Mouse (Mus musculus) forebrain, embryonic 16.5 days (tissue): Measurements from ENCODE around the gene Odc1. TPM values are rescaled to one million over a fixed set of nuclear protein-coding genes. Genes with fewer than 3 reads are reported as not detected.
A peak's percentile ranks its signal among the peaks of the same experiment; 100 is the strongest.

Source experiments
- ATAC-seq: fragments of 200-750 bp; cut with Nextera tagmentation; 2 replicates; pipeline ENCODE4 v1.8.0; 2017; ENCODE audit warnings: mild to moderate bottlenecking, moderate library complexity
- H3K27ac ChIP-seq: fragments of 300-500 bp; sonication (generic); 2 replicates; pipeline ENCODE4 v1.5.1; 2014; ENCODE audit warnings: low read length, control low read depth
- H3K27me3 ChIP-seq: fragments of 300-500 bp; sonication (generic); replicated peaks from 2 replicates; pipeline ENCODE4 v1.6.1; 2014; ENCODE audit warnings: low read length; ENCODE audit not compliant: control insufficient read depth, insufficient read depth
- H3K36me3 ChIP-seq: fragments of 300-500 bp; sonication (generic); 2 replicates; pipeline ENCODE4 v1.6.1; 2014; ENCODE audit not compliant: control insufficient read depth, insufficient read depth
- H3K4me1 ChIP-seq: fragments of 300-500 bp; sonication (generic); replicated peaks from 2 replicates; pipeline ENCODE4 v1.6.1; 2014; ENCODE audit warnings: low read length; ENCODE audit not compliant: control insufficient read depth, insufficient read depth
- H3K4me2 ChIP-seq: fragments of 300-500 bp; sonication (generic); 2 replicates; pipeline ENCODE4 v1.6.1; 2014; ENCODE audit warnings: mild to moderate bottlenecking, low read length, control low read depth
- H3K4me3 ChIP-seq: fragments of 300-500 bp; sonication (generic); replicated peaks from 2 replicates; pipeline ENCODE4 v1.5.1; 2014; ENCODE audit warnings: mild to moderate bottlenecking, low read length, control low read depth
- H3K9ac ChIP-seq: fragments of 300-500 bp; sonication (generic); replicated peaks from 2 replicates; pipeline ENCODE4 v1.6.1; 2014; ENCODE audit warnings: low read depth, low read length, control low read depth
- H3K9me3 ChIP-seq: fragments of 300-500 bp; sonication (generic); 2 replicates; pipeline ENCODE4 v1.6.1; 2016; ENCODE audit warnings: low read length; ENCODE audit not compliant: control insufficient read depth
- WGBS: fragments of 180-500 bp; shearing (Covaris S2); extraction: QIAGEN DNeasy Blood & Tissue Kit; methylation state at CpG from one replicate; pipeline ENCODE4 v1.1.7; 2014; 5-methylcytosine and 5-hydroxymethylcytosine counted together
- polyA plus RNA-seq: library from polyadenylated mRNA; unstranded; fragments of >200 nt; fragmentation: Nextera tagmentation; extraction: Ambion mirVana; gene quantifications from 2 replicates; pipeline ENCODE4 v1.2.1, GENCODE M21; 2015

Gene Odc1
- polyA plus RNA-seq, 1 experiment from 2014 or later: 217 TPM

DNA sequence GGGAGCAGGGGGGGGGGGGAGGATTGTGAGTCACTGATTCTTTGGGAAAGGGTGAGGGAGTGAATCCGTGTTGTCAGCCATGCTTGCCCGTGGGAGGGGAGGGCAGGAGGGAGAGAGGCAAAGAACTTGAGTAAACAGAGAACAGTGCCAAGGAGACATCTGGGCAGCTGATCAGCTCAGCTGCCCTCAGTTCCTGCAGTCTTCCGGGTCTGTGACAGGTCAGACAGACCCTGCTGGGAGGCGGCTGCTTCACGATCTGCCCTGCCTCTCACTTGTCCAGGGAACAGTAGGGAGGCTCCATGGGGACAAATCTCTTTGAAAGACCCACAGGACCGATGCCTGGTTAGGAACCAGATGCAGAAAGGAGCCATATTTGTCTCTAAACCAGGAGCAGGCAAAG lies 31.4 kb downstream of the Odc1 start:
- H3K36me3 ChIP-seq: no peaks in the 10 kb centered on the region
- no peak overlapping the region for H3K9ac ChIP-seq
- H3K4me2 ChIP-seq: no peak overlapping the region
- no peaks in the 10 kb centered on the region for H3K27me3 ChIP-seq
- peaks cover 9% of the 10 kb centered on the region for H3K4me1 ChIP-seq
- no peaks in the 10 kb centered on the region for H3K9me3 ChIP-seq
- H3K27ac ChIP-seq: no peak overlapping the region
- 7% methylated on average over 6 of the region's 6 CpGs for WGBS
- ATAC-seq: peak; percentile 20; the same call in 1 of the 2 replicates
- no peak overlapping the region for H3K4me3 ChIP-seq

DNA sequence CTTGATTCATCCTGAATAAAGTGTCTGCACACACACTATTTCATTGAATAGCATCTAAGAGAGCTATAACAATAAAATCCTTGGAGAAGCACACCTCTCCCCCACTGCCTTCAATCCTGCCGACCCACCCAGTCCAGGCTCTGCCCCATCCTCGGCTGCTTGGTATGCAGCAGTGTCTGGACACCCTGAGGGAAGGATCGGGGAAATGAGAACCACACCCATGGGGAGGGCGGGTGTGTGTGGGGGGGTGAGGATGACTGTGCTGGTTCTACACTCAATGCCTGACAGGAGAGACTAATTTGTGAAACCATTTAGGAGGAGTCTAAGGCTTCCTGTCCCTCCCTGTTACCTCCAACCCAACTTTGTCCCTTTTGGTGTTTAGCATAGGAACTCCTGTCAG lies 34.0 kb downstream of the Odc1 start:
- Histone ChIP-seq H3K4me3 (no peak overlapping the region), H3K27ac (no peak overlapping the region), H3K4me1 (peaks cover 9% of the 10 kb centered on the region), H3K9me3 (no peaks in the 10 kb centered on the region), H3K4me2 (no peak overlapping the region), H3K36me3 (no peaks in the 10 kb centered on the region), H3K27me3 (no peaks in the 10 kb centered on the region), H3K9ac (no peak overlapping the region)
- 61% methylated on average over 4 of the region's 4 CpGs for WGBS
- ATAC-seq: no peak

DNA sequence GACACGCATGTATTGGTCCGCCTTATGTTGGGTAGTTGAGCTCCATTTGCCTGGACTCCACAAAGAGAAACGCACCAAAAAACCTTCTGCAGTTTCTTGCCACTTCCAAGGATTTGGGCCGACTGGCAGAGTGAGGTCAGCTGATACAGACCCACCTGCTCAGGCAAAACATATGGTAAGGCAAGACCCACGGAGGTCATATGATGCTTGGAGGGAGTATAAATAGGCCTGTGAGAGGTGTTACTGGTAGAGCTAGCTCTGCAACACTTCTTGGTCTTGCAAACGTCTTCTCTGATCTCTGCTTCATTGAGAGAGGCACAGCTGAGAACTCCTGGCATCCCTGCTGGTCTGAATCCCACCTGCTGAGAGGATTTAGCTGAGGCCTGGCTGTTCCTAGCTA lies 36.4 kb downstream of the Odc1 start:
- Histone ChIP-seq H3K4me3 (no peak overlapping the region), H3K9ac (no peak overlapping the region), H3K9me3 (no peaks in the 10 kb centered on the region), H3K36me3 (no peaks in the 10 kb centered on the region), H3K4me2 (no peak overlapping the region), H3K27me3 (no peaks in the 10 kb centered on the region), H3K4me1 (peaks cover 6% of the 10 kb centered on the region), H3K27ac (no peak overlapping the region)
- WGBS: 74% methylated on average over 6 of the region's 6 CpGs
- ATAC-seq: no peak

DNA sequence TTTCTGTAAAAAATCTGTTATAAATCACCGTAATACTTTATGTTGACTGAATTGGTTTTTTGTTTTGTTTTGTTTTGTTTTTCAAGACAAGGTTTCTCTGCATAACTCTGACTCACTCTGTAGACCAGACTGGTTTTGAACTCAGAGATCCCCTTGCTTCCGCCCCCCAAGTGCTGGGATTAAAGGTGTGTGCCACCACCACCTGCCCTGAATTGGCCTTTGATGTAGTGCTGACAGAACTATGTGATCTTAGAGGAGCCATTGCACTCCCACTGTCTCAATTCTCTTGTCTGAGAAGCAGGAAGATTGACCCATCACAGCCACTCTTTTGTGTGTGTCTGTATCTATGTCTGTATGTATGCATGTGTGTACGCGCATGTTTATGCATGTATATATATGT lies 37.8 kb downstream of the Odc1 start:
- 93% methylated on average over 4 of the region's 4 CpGs for WGBS
- peaks cover 3% of the 10 kb centered on the region; the same call in 1 of the 2 replicates for H3K4me1 ChIP-seq
- no peaks in the 10 kb centered on the region for H3K9me3 ChIP-seq
- H3K4me2 ChIP-seq: no peak overlapping the region
- ATAC-seq: no peak
- H3K9ac ChIP-seq: no peak overlapping the region
- no peaks in the 10 kb centered on the region for H3K36me3 ChIP-seq
- H3K4me3 ChIP-seq: no peak overlapping the region
- no peak overlapping the region for H3K27ac ChIP-seq
- no peaks in the 10 kb centered on the region for H3K27me3 ChIP-seq

DNA sequence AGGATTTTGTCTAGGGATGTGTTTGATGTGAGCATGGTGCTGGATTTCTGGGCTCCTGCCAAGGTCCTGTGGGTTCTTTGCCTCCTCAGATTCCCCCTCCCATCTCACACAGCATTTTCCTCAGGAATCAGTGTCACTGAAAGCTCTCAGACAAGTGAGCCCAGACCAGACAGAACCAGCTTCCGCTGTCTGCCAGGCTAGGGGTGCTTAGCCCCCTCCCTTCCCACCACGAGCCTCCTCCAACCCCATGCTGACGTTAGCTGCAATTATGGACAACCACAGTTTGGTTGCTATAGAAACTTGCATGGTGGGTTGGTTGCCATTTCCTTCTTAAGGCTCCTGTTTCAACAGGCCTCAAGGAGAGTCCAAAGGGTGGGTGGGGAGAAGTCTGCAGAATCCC lies 39.3 kb downstream of the Odc1 start:
- no peak overlapping the region for H3K27ac ChIP-seq
- whole genome bisulfite sequencing: 20% methylated on average over 3 of the region's 3 CpGs
- no peaks in the 10 kb centered on the region for H3K27me3 ChIP-seq
- no peak overlapping the region for H3K4me3 ChIP-seq
- H3K36me3 ChIP-seq: no peaks in the 10 kb centered on the region
- ATAC-seq: peak; percentile 74
- no peak overlapping the region for H3K4me2 ChIP-seq
- H3K9me3 ChIP-seq: no peaks in the 10 kb centered on the region
- H3K9ac ChIP-seq: no peak overlapping the region
- peaks cover 3% of the 10 kb centered on the region; the same call in 1 of the 2 replicates for H3K4me1 ChIP-seq

DNA sequence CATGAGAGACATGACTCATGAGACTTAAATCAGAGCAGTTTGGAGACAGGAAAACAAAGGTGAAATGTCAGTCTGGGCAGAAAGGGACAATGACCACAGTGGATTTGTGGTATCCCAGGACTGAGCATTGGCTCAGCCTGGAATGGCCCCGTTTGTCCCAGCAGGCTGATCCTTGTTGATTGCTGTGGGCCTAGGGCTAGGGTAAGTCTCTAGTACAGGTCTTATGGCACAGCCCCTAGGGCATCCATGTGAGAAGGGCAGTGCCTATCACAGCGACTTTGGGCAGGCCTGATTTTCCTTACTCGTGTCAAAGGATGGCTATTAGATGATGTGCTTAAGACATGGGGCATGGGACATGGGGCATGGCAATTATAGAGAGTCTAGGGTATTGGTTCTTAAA lies 41.4 kb downstream of the Odc1 start:
- WGBS: 82% methylated on average over 3 of the region's 3 CpGs
- ATAC-seq: no peak
- Histone ChIP-seq H3K27me3 (no peaks in the 10 kb centered on the region), H3K4me1 (peaks cover 3% of the 10 kb centered on the region; the same call in 1 of the 2 replicates), H3K36me3 (no peaks in the 10 kb centered on the region), H3K4me3 (no peak overlapping the region), H3K9ac (no peak overlapping the region), H3K4me2 (no peak overlapping the region), H3K27ac (no peak overlapping the region), H3K9me3 (no peaks in the 10 kb centered on the region)

DNA sequence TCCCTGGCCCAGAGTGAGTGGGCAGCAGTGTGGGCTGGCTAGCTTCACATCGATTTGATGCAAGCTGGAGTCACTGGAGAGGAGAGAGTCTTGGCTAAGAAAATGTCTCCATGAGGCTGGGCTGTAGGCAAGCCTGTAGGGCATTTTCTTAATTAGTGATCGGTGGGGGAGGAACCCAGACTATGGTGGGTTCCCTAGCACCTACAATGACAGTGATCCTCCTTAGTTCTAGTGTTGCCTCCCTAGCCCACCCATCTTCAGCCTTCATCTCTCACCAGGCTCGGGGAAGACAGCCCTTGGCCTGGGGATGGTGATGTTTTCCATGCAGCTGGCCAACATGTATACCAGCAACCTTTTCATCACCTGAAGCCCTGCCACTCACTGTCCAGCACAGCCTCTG lies 43.8 kb downstream of the Odc1 start:
- Histone ChIP-seq H3K4me2 (no peak overlapping the region), H3K4me3 (no peak overlapping the region), H3K27me3 (no peaks in the 10 kb centered on the region), H3K27ac (no peak overlapping the region), H3K36me3 (no peaks in the 10 kb centered on the region), H3K4me1 (peaks cover 3% of the 10 kb centered on the region; the same call in 1 of the 2 replicates), H3K9ac (no peak overlapping the region), H3K9me3 (no peaks in the 10 kb centered on the region)
- 87% methylated on average over 3 of the region's 3 CpGs for WGBS
- ATAC-seq: no peak

DNA sequence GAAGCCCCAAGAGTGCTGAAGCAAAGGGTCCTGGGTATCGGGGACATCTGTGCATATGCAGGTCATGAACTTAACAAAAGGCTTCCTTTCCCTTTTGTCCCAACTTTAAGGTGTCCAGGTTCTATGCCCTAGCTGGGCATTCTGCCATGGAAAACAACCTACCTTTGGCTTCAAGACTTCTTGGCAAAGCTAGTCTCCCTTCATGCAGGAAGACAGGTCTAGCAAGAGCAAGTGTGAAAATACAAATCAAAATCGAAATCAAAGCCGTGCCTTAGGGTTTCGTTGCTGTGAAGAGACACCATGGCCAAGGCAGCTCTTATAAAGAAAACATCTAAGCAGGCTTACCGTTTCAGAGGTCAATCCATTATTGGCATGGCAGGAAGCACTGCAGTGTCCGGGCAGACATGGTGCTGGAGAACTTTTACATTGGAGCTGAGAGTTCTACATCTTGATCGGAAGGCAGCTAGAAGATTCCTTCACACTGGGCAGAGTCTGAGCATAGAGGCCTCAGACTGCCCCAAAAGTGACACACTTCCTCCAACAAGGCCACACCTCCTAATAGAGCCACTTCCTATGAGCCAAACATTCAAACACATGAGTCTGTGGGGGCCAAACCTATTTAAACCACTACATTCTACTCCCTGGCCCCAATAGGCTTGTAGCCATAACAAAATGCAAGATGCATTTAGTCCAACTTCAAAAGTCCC lies 44.5 kb downstream of the Odc1 start:
- H3K9ac ChIP-seq: no peak overlapping the region
- WGBS: 97% methylated on average over 7 of the region's 7 CpGs
- no peak for ATAC-seq

DNA sequence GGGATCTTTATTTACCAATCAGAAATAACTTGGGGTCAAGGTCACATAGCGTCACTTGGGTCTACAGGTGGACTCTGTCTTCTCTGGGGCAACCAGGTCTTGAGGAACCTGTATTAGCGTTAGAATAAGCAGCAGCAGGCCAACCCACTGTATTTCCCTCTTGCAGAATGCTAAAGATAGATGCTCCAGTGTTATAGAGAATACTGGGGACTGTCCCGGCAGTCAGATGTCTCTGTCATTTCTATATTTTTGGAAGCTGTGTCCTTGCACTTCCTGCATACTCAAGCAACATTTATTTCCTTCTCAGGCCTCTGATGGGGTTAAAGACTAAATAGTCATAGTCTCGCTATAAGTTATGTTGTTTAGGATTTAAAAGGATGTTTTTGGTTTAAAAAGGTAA lies 46.7 kb downstream of the Odc1 start:
- no peak overlapping the region for H3K4me2 ChIP-seq
- no peak overlapping the region for H3K9ac ChIP-seq
- H3K36me3 ChIP-seq: no peaks in the 10 kb centered on the region
- H3K27me3 ChIP-seq: no peaks in the 10 kb centered on the region
- H3K9me3 ChIP-seq: no peaks in the 10 kb centered on the region; the same call in 1 of the 2 replicates
- 89% methylated on average over 4 of the region's 4 CpGs for WGBS
- no peak overlapping the region for H3K27ac ChIP-seq
- no peak for ATAC-seq
- no peak overlapping the region for H3K4me3 ChIP-seq
- H3K4me1 ChIP-seq: no peaks in the 10 kb centered on the region

More for the DNA sequence above, 44.5 kb downstream of the Odc1 start:
- Histone ChIP-seq H3K9me3 (no peaks in the 10 kb centered on the region; the same call in 1 of the 2 replicates), H3K4me2 (no peak overlapping the region), H3K36me3 (no peaks in the 10 kb centered on the region), H3K4me3 (no peak overlapping the region), H3K4me1 (peaks cover under 1% of the 10 kb centered on the region; the same call in 1 of the 2 replicates), H3K27ac (no peak overlapping the region), H3K27me3 (no peaks in the 10 kb centered on the region)
